Mouse (Mus musculus) erythroid progenitor cell, adult 5-6 weeks (primary cell): Measurements from ENCODE around the gene Aph1a. TPM values are rescaled to one million over a fixed set of nuclear protein-coding genes. Genes with fewer than 3 reads are reported as not detected.
"Not testable (repeated sequence)": the region's sequence is repeated elsewhere in the genome, so short reads cannot be mapped to it uniquely, and the experiment has no call there.

Source experiments
- ATAC-seq: replicated peaks from 2 replicates; pipeline ENCODE4 v1.8.0; 2016; ENCODE audit warnings: moderate number of reproducible peaks, mild to moderate bottlenecking, moderate TSS enrichment, inconsistent platforms; ENCODE audit not compliant: poor library complexity, low FRiP score, severe bottlenecking
- total RNA-seq, 2 experiments: library from RNA; stranded (forward) in 1 of 2; stranded (reverse) in 1 of 2; fragments of 150-400 nt in 1 of 2; fragments of 186-747, 209-891 nt in 1 of 2; gene quantifications; 2 replicates each; pipeline versions ENCODE4 v1.2.3 to v1.2.4; 2015 to 2017; ENCODE audit warnings: low replicate concordance in 2 of 2

Aph1a gene
- total RNA-seq, 2 experiments from 2014 or later = 8.0 to 9.6 TPM

- no peak; the same call in 1 of the 2 replicates for ATAC-seq
Observed at GRCm38 (mm10) chr3:95882816-95883425, 10.8 kb upstream of the Aph1a start.

DNA sequence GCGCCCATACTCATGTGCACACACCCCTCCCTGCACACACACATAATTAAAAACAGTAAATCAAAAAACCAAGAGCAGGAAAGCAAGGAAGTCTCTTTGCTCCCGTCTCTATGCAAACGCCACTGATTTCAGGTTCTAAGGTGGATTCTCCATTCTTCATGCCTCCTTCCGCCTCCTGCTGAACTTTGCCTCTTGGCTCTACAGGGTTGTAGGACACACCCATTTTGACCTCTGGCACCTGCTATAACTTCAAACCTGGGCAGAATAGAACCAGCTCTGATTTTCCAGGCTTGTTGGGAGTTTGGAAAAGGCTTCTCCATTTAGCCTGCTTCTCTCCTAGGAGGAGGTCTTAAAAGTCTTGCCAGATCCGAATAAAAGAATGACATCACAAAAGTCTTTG, 9.4 kb upstream of the Aph1a start:
- no peak for ATAC-seq

GRCm38 (mm10) chr3:95887596-95887995, 6.2 kb upstream of the Aph1a start:
- ATAC-seq = no peak

DNA sequence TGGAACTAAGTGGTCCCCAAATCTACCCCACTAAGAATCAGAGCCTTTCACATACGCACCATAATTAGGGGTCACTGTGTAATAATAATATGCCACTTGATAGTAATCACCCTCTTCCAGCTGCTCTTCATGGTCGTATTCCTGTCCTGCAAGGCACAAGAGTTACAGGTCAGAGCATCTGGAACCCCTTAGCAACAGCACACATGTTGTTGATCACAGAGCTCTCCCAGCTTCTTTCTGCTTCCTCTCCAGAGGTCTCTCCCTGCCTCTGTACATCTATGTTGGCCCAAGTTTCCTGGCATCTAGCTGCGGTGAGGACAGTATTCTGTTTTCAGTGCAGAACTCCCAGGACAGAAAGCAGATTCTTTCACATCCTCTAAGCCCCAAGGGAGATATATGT, 4.1 kb upstream of the Aph1a start:
- no peak for ATAC-seq

DNA sequence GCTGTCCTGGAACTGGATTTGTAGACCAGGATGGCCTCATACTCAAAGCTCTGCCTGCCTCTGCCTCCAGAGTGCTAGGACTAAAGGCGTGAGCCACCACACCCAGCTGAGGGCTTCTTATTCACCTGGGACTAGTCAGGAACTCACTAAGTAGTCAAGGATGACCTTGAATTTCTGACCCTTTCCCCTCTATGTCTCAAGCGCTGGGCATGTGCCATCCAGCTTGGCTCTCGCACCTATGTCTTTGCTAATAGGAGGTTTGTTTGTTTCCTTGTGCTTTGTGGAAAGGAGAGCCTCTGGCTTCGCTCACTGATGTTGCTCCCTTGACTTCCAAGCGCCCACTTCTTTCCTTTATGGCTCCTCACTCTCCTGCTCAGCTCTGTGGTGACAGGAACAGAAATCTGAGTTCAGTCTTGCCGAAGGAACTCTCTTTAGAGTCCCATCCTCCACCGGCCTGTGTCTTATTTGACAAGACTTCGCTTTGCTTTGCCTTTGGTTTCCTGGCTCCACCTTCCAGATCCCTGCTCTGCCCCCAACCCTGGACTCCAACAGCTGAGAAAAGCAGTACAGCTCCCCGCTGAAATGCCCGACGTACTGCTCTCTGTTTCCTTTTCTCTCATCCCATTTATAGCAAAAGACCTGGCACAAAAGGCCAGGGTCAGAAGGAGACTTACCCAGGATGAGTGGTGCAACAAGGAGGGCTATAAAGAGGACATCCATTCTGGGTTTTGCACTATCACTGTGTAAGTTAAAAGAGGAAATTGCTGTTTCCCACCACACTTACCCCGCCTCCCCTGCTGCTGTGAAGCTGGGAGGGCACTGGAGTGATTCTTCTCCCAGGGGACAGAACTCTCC, 2.3 kb upstream of the Aph1a start, which contains the start of gene BC028528:
BC028528 (minus strand) TSS at position 795 of the 855 bp plus-strand sequence.
- ATAC-seq = no peak

DNA sequence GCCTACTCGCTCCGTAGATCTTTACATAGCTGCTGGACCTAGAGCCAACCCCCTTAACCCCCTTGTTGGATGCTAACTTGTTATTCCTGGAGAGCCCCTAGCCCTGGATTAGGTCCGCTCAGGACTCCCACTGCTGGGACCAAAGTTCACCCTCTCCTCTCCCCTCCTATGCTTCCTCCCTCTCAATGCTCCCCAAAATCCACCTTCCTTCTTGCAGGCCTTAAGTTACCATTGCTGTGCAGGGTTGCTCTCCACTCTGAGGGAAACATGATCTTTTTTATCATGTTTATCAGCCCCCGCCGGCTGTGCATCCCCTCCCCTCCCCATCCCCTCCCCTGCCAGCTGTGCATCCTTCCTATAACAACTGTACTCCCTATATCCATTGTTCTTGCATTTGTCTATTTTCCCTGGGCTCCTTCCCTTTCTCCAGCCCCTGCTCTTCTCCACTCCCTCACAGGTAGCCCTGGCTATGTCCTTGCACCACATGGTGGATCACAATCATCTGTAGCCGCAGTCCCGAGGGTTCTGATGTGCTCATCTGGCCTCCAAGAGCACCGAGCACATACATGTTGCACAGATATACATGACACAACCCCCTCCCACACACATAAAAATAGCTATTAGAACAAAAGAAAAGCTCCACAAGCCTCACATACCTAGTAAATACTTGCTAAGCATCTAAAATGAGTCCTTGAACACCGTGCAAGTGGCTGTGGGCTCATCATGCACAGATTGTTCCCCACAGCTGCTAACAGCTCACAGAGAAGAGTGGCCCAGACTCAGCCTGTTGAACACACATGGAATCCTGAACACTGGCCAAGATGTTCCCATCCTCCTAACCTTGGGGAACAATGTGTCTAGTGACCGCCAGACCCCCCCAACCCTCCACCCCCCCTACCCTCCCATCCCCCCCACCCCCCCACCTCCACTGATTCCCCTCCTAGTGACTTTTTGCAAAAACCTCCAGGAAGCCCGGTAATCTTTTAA, 1.4 kb upstream of the Aph1a start:
- no peak for ATAC-seq

GRCm38 (mm10) chr3:95893126-95893525, 643 bp upstream of the Aph1a start:
- ATAC-seq = no peak

DNA sequence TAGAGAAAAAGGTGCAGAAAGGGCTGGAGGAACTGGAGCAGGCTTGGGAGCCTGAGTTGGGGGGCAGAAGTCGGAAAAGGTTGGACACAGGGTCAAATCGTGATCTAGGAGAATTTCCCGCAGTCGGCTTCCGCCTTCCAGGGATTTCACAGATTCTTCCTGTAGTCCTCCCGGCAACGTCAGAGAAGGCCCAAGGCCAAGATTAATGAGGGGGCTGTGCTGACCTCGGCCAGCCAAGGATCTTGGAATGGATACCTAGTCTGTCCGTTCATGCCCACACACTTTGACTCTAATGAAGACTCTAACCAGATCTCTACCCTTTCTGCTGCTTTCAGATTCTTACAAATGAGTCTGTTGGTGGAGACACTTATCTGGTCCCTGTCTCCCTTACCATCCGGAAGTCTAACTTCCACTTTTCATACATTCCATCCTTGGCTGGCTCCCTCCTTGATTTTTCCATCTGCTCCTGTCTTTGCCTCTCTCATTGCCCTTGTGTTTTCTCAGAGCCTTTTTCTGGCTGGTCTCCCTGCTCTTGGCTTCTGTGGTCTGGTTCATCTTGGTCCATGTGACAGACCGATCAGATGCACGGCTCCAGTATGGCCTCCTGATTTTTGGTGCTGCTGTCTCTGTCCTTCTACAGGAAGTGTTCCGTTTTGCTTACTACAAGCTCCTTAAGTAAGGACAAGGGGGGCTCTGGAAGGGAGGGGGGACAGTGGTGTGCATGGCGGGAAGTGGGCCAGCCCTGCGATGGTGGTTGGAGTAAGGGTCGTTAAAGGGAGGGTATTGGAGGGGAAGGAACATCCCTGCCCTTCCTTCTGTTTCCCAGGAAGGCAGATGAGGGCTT, 770 bp downstream of the Aph1a start:
- 0 out of 2 replicates have a peak, but pooled peaks have one; percentile 2 for ATAC-seq

GRCm38 (mm10) chr3:95895501-95895900, 1.7 kb downstream of the Aph1a start:
- not testable (repeated sequence) for ATAC-seq

DNA sequence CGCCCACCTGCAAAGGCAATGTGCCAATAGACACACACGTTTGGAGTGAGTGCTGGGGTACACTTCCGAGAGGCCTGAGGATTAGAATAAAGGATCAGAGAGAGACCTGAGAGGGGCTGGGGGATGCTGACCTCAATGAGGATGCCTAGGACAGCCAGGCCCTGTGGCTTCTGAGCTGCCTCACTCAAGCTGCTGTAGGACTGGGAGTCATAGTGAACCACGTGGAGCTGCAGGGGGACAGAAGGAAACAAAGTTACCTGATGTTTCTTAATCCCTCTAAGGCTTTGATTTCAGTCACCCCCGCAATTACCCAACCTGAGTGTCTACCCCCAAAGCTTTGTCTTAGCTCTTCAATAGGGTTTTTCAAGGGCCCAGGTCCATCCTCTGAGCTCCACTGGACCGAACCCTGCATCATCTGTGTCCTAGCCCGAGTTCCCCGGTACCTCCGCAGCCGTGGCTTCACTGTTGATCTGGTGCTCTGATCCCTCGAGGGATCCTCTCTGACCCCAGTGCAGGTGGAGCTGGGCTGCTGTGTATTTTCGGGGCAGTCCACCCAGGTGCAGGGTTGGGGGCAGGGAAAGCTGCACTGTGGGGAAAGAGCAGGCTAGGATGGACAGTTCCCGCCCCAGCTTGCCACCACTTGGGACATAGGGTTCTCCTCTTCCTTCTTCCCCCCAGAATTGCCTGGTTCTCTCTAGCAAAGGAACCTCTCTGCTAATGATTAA, 6.2 kb downstream of the Aph1a start:
- no peak for ATAC-seq

DNA sequence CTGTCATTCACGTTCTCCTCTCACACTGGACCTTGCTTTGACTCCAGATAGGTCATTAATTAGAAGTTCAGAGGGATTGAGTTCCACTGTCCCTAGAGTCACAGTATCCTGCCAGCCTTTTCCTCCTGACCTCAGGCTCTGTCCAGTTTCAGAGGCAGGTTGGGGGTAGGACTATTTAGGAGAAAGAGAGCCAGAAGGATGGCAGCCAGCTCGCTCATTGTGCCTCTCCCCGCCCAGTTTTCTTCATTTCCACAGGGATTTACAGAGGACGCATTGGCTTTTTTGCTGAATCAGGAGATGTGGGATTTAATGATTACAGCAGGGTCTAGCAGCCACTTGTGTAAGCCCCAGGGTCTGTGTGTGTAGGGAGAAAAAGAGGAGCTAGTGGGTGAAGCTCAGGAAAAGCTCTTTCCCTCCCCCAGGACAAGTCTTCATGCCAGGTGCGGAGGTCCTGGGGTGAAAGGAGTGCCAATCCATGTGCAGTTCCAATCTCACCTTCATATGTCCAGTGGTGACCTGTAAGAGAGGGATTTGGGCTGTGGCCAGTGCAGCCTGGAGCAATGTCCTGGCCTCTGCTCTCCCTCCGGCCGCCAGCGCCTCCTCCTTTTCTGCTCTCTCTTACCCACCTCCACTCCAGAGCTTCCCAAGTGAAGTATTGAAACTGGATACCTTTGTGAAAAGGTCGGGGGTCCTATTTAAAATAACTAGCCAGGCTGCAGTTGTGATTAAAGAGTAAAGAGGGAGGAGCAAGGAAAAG, 8.0 kb downstream of the Aph1a start:
- no peak for ATAC-seq

- no peak for ATAC-seq
Observed at GRCm38 (mm10) chr3:95902373-95902625, 8.5 kb downstream of the Aph1a start.

- ATAC-seq = no peak
Observed at GRCm38 (mm10) chr3:95902643-95903042, 8.9 kb downstream of the Aph1a start.

- no peak for ATAC-seq
Observed at GRCm38 (mm10) chr3:95903753-95904502, 10.2 kb downstream of the Aph1a start.

GRCm38 (mm10) chr3:95904568-95904967, 10.8 kb downstream of the Aph1a start, which contains the start of gene Car14:
Gene Car14, minus strand, starts transcription at chr3:95904691.
- no peak for ATAC-seq

GRCm38 (mm10) chr3:95905146-95905939, 11.6 kb downstream of the Aph1a start:
- no peak for ATAC-seq
